Mouse (Mus musculus) heart, embryonic 10.5 days (tissue): ENCODE results near the gene Lpar2. TPM values are rescaled to one million over a fixed set of nuclear protein-coding genes. Genes with fewer than 3 reads are reported as not detected.

ENCODE experiments used
- DNase-seq: peaks from one replicate; pipeline ENCODE4 v3.0.0-alpha.2; 2017; ENCODE audit warnings: low spot score
- H3K27ac ChIP-seq: fragments of 300-500 bp; sonication (generic); 2 replicates; pipeline ENCODE4 v1.5.1; 2016; ENCODE audit warnings: mild to moderate bottlenecking
- H3K27me3 ChIP-seq: fragments of 300-500 bp; sonication (generic); 2 replicates; pipeline ENCODE4 v1.6.1; 2016; ENCODE audit warnings: mild to moderate bottlenecking; ENCODE audit not compliant: poor library complexity, insufficient read depth, severe bottlenecking
- H3K36me3 ChIP-seq: fragments of 300-500 bp; sonication (generic); 2 replicates; pipeline ENCODE4 v1.6.1; 2016; ENCODE audit warnings: mild to moderate bottlenecking, moderate library complexity
- H3K4me1 ChIP-seq: fragments of 300-500 bp; sonication (generic); 2 replicates; pipeline ENCODE4 v1.6.1; 2016; ENCODE audit warnings: mild to moderate bottlenecking
- H3K4me3 ChIP-seq: fragments of 300-500 bp; sonication (generic); 2 replicates; pipeline ENCODE4 v1.5.1; 2016; ENCODE audit warnings: mild to moderate bottlenecking, moderate library complexity
- H3K9me3 ChIP-seq: fragments of 300-500 bp; sonication (generic); 2 replicates; pipeline ENCODE4 v1.6.1; 2016; ENCODE audit warnings: mild to moderate bottlenecking, moderate library complexity
- WGBS: fragments of 180-500 bp; shearing (Covaris S2); methylation state at CpG from one replicate; pipeline ENCODE4 v1.1.7; 2016; 5-methylcytosine and 5-hydroxymethylcytosine counted together
- polyA plus RNA-seq: library from polyadenylated mRNA; unstranded; fragments of >200 nt; fragmentation: Nextera tagmentation; extraction: Ambion mirVana; gene quantifications from 2 replicates; pipeline ENCODE4 v1.2.1, GENCODE M21; 2016

The Lpar2 gene
- polyA plus RNA-seq, 1 experiment from 2014 or later, result 0.73 TPM

- Histone ChIP-seq H3K36me3 (peaks cover 87% of the 10 kb centered on the region), H3K4me3 (no peak overlapping the region), H3K27ac (no peak overlapping the region), H3K9me3 (no peaks in the 10 kb centered on the region), H3K27me3 (no peaks in the 10 kb centered on the region), H3K4me1 (peaks cover 10% of the 10 kb centered on the region)
- 94% methylated on average over 16 of the region's 16 CpGs for WGBS
- DNase-seq, result no peak
These were observed 25.4 kb upstream of the Lpar2 start for GRCm38 (mm10) chr8:69796721-69797345.

DNA sequence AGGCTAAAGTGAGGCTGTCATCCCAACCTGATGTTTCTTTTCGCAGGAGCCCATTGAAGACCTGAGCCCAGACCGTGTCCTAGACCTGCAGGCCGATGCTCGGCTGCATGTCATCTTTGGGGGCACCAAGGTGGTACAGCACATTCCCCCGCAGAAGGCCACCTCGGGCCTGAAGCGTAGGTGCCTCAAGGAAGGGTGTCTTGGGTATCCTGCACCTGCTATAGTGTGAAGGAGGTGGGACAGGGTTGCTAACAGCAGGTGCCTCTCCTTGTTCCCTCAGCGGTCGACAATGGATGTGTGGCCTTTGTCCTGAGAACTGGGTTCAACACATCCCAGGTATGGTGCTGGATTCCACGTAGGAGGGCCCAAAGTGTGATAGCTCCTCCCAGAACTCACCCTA, 24.6 kb upstream of the Lpar2 start:
- no peak overlapping the region for H3K27ac ChIP-seq
- peaks cover 95% of the 10 kb centered on the region for H3K36me3 ChIP-seq
- no peaks in the 10 kb centered on the region for H3K9me3 ChIP-seq
- 92% methylated on average over 10 of the region's 10 CpGs for WGBS
- DNase-seq, result no peak
- H3K4me1 ChIP-seq, result peaks cover 3% of the 10 kb centered on the region; the same call in 1 of the 2 replicates
- H3K4me3 ChIP-seq, result no peak overlapping the region
- H3K27me3 ChIP-seq, result no peaks in the 10 kb centered on the region

GRCm38 (mm10) chr8:69799261-69799660, 23.0 kb upstream of the Lpar2 start:
- Histone ChIP-seq H3K27ac (no peak overlapping the region), H3K4me3 (no peak overlapping the region), H3K9me3 (no peaks in the 10 kb centered on the region), H3K36me3 (peaks cover 100% of the 10 kb centered on the region), H3K4me1 (no peaks in the 10 kb centered on the region), H3K27me3 (no peaks in the 10 kb centered on the region)
- DNase-seq, result no peak
- WGBS, result 90% methylated on average over 8 of the region's 8 CpGs

- H3K4me1 ChIP-seq, result no peaks in the 10 kb centered on the region
- peaks cover 98% of the 10 kb centered on the region for H3K36me3 ChIP-seq
- WGBS, result 86% methylated on average over 5 of the region's 5 CpGs
- no peak overlapping the region for H3K27ac ChIP-seq
- no peaks in the 10 kb centered on the region for H3K9me3 ChIP-seq
- H3K27me3 ChIP-seq, result no peaks in the 10 kb centered on the region
- DNase-seq, result no peak
- no peak overlapping the region for H3K4me3 ChIP-seq
These were observed 22.3 kb upstream of the Lpar2 start for GRCm38 (mm10) chr8:69799946-69800345.

DNA sequence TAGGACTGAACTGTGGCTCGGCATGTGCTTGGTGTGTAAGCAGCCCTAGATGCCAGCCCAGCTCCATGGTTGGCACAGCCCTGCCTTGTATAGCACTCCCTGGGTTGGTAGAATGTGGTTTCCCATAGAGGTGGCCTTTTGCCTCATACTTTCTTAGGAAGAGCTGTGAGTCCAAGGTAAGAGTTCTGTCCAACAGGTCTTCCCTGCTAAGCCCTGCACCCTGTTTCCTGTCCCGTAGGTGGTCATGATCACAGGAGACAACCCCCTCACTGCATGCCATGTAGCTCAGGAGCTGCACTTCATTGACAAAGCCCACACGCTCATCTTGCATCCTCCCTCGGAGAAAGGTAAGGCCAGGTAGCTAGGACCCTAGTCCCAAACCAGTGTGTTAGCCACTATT, 20.4 kb upstream of the Lpar2 start:
- H3K36me3 ChIP-seq, result peaks cover 98% of the 10 kb centered on the region
- no peaks in the 10 kb centered on the region for H3K4me1 ChIP-seq
- DNase-seq, result no peak
- no peaks in the 10 kb centered on the region for H3K9me3 ChIP-seq
- H3K27me3 ChIP-seq, result no peaks in the 10 kb centered on the region
- H3K4me3 ChIP-seq, result no peak overlapping the region
- no peak overlapping the region for H3K27ac ChIP-seq
- WGBS, result 92% methylated on average over 4 of the region's 4 CpGs

- H3K4me1 ChIP-seq, result no peaks in the 10 kb centered on the region
- no peak for DNase-seq
- no peaks in the 10 kb centered on the region for H3K27me3 ChIP-seq
- H3K4me3 ChIP-seq, result no peak overlapping the region
- peaks cover 98% of the 10 kb centered on the region for H3K36me3 ChIP-seq
- no peaks in the 10 kb centered on the region for H3K9me3 ChIP-seq
- no peak overlapping the region for H3K27ac ChIP-seq
These were observed 20.0 kb upstream of the Lpar2 start for GRCm38 (mm10) chr8:69802216-69802615.

DNA sequence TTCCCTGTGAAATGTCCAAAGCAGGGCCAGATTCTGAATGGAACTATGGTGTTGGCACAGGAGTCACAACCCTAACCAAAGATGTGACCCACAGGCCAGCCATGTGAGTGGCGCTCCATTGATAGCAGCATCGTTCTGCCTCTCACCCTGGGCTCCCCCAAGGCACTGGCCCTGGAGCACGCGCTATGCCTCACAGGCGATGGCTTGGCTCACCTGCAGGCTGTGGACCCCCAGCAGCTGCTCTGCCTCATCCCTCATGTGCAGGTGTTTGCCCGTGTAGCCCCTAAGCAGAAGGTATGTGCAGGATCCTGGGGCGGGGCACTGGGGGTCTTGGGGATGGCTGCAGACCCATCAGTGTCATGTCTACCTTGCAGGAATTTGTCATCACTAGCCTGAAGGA, 18.9 kb upstream of the Lpar2 start:
- no peak overlapping the region for H3K27ac ChIP-seq
- WGBS, result 93% methylated on average over 7 of the region's 7 CpGs

GRCm38 (mm10) chr8:69804537-69804936, 17.7 kb upstream of the Lpar2 start:
- Histone ChIP-seq H3K27me3 (no peaks in the 10 kb centered on the region), H3K36me3 (peaks cover 86% of the 10 kb centered on the region), H3K9me3 (no peaks in the 10 kb centered on the region), H3K27ac (no peak overlapping the region), H3K4me1 (peaks cover 15% of the 10 kb centered on the region), H3K4me3 (no peak overlapping the region)
- DNase-seq, result no peak
- WGBS, result 91% methylated on average over 6 of the region's 6 CpGs

More for the DNA sequence above, 18.9 kb upstream of the Lpar2 start:
- Histone ChIP-seq H3K9me3 (no peaks in the 10 kb centered on the region), H3K36me3 (peaks cover 98% of the 10 kb centered on the region), H3K4me3 (no peak overlapping the region), H3K27me3 (no peaks in the 10 kb centered on the region), H3K4me1 (peaks cover 3% of the 10 kb centered on the region)
- no peak for DNase-seq

GRCm38 (mm10) chr8:69805086-69805485, 17.1 kb upstream of the Lpar2 start:
- no peak overlapping the region for H3K27ac ChIP-seq
- no peaks in the 10 kb centered on the region for H3K9me3 ChIP-seq
- no peaks in the 10 kb centered on the region for H3K27me3 ChIP-seq
- no peak overlapping the region for H3K4me3 ChIP-seq
- peaks cover 20% of the 10 kb centered on the region for H3K4me1 ChIP-seq
- DNase-seq, result no peak
- WGBS, result 95% methylated on average over 10 of the region's 10 CpGs
- H3K36me3 ChIP-seq, result peaks cover 81% of the 10 kb centered on the region

- peaks cover 22% of the 10 kb centered on the region for H3K4me1 ChIP-seq
These were observed 16.7 kb upstream of the Lpar2 start for GRCm38 (mm10) chr8:69805491-69805890.

DNA sequence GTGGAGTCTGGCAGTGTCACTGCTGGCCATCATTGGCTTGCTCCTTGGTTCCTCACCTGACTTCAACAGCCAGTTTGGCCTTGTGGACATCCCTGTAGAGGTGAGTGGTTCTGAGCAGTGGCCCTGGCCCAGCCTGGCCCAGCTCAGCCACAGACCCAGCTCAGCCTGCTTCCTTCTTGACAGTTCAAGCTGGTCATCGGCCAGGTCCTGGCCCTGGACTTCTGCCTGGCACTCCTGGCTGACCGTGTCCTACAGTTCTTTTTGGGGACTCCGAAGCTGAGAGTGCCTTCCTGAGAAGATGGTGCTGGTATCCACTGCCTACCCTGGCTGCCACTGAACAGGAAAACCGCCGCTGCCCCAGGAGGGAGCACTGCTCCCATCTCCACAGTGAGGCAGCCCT, 15.0 kb upstream of the Lpar2 start:
- WGBS, result 89% methylated on average over 5 of the region's 5 CpGs
- Histone ChIP-seq H3K9me3 (no peaks in the 10 kb centered on the region), H3K27ac (no peak overlapping the region), H3K27me3 (no peaks in the 10 kb centered on the region), H3K4me3 (no peak overlapping the region), H3K4me1 (peaks cover 22% of the 10 kb centered on the region), H3K36me3 (peaks cover 78% of the 10 kb centered on the region)
- DNase-seq, result no peak

More at GRCm38 (mm10) chr8:69805491-69805890, 16.7 kb upstream of the Lpar2 start:
- no peaks in the 10 kb centered on the region for H3K9me3 ChIP-seq
- H3K36me3 ChIP-seq, result peaks cover 78% of the 10 kb centered on the region
- H3K27me3 ChIP-seq, result no peaks in the 10 kb centered on the region
- 92% methylated on average over 9 of the region's 9 CpGs for WGBS
- H3K4me3 ChIP-seq, result no peak overlapping the region
- no peak overlapping the region for H3K27ac ChIP-seq
- DNase-seq, result no peak

- Histone ChIP-seq H3K4me1 (peaks cover 22% of the 10 kb centered on the region), H3K4me3 (peak within 1 kb of the TSS; percentile 67), H3K36me3 (peaks cover 68% of the 10 kb centered on the region), H3K9me3 (no peaks in the 10 kb centered on the region), H3K27ac (peak within 1 kb of the TSS; percentile 83), H3K27me3 (no peaks in the 10 kb centered on the region)
- DNase-seq, result peak; percentile 92
- 6% methylated on average over 28 of the region's 28 CpGs for WGBS
These were observed 13.9 kb upstream of the Lpar2 start, which contains the start of gene Gmip for GRCm38 (mm10) chr8:69808094-69808863. Gmip (plus strand) TSS chr8:69808679.

GRCm38 (mm10) chr8:69808864-69809403, 13.3 kb upstream of the Lpar2 start:
- Histone ChIP-seq H3K36me3 (peaks cover 68% of the 10 kb centered on the region), H3K27ac (peak overlapping the region; percentile 83), H3K9me3 (no peaks in the 10 kb centered on the region), H3K4me1 (peaks cover 22% of the 10 kb centered on the region), H3K27me3 (no peaks in the 10 kb centered on the region), H3K4me3 (peak overlapping the region; percentile 67)
- WGBS, result 2% methylated on average over 23 of the region's 23 CpGs
- DNase-seq, result no peak
